Mouse (Mus musculus) G1E (cell line): ENCODE results near the gene Rep15.

Experiments
- CTCF ChIP-seq: IDR thresholded peaks from 2 replicates; pipeline ENCODE4 v1.5.1; 2012; ENCODE audit warnings: low read depth, low read length, inconsistent platforms, mixed read lengths
- POLR2AphosphoS5 ChIP-seq: IDR thresholded peaks from 2 replicates; pipeline ENCODE4 v1.6.1; 2012; ENCODE audit warnings: low read depth, low read length, inconsistent platforms; ENCODE audit not compliant: insufficient replicate concordance
- TAL1 ChIP-seq: conservative IDR thresholded peaks from 2 replicates; pipeline ENCODE4 v1.6.1; 2012; ENCODE audit warnings: low read depth, low read length, inconsistent platforms, mixed read lengths

DNA sequence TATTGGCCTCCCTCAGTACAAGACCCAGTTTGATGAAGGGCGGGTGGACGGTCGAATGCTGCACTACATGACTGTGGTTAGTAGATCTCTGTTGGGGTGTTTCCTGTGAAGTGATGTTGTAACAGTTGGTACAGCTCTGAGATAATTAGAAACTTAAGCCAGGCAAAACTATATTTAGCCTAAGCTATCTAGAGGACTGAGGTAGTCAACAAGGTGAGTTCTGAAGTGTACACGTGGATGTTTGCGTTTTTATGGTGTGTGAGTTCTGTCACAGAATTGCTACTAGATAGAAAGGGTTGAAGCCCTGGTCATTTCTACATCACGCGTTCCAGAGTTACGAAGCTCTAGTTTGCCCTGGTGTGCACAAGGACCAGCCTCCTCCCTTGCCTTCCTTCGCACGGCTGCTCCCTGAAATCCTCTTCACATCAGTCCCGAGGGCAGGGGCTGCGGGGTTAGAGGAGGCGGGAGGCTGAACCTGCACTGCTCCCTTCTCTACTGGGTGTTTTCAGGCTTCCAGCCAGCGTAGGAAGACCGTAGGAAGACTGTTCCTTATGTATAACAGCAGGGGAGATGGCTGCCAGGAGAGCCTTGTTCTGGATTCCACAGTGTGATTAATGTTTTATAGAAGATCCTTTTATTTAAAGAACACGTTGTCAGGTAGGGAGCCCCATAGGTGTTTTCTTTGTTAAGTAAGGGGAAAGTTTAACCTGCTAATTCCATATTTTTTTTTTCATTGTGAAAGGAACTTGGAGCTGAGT, 9.8 kb upstream of the Rep15 start:
- TF ChIP-seq POLR2AphosphoS5 = no peak
- TF ChIP-seq CTCF = no peak
- no peak for TF ChIP-seq TAL1
